Mouse (Mus musculus) thymus, postnatal 25 days (tissue): ENCODE measurements around the gene Clock.

Source experiments
- DNase-seq: peaks from one replicate; pipeline ENCODE4 v3.0.0; 2022

Gene Clock

DNA sequence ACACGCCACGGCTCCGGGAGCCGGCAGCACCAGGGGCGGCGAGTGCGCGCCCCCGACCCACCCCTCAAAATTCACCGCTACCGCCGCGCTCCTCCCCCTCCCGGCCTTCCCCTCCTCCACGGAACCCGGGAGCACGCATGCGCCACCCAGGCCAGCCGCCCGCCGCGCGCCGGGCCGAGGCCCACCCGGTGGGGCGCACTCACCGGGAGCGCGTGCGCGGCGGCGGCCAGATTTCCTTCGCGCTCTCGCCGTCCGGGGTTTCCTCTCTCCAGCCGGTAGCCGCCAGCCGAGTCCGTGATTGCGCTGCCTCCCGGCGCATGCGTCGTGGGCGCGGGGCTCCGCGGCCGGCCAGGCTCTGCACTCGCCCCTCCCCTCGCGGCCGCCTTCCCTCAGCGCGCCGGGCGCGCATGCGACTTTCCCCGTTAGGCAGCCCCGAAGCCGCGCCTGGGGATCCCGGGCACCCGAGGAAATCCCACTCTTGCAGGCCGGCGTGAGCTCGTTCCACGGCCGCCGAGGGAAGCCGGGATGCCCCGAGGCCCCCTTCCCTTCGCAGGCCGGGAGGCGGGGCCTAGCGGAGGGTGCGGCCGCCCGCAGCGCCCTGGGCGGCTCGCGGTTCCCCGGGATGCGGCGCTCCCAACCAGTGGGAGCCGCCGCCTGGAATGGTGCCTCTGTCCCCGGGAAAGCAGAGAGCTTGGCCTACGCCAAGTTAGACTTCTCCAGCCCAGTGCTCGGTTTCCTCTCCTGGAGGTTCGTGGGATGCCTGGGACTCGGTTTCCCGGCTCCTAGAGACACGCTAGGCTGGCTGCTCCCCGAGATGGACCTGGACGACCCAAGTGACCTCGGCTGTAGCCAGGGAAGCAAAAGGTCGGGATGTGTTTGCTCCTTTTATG is at the start of gene Clock:
TSS of gene Clock (minus strand) at position 341 of the 890 bp plus-strand sequence.
- DNase-seq = peak; percentile 84

GRCm38 (mm10) chr5:76351953-76352611 is 47.5 kb upstream of the Clock start:
- DNase-seq = no peak

DNA sequence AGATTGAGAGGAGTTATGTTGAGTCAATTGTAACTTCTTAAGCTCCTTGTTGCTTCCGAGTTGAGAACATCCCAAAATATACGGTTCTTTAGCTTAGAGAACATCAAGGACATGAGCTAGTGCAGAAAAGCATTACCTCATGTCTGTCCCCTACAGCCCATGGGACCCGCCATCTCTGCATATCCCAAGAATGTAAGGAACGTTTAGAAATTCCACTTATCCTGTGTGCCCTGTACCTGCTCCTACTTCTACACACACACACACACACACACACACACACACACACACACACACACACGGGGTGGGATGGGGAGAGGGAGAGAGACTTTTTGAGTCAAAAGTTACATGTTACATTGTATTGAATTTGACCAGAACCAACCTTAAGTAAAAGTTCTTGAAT is 46.9 kb upstream of the Clock start:
- DNase-seq = no peak

DNA sequence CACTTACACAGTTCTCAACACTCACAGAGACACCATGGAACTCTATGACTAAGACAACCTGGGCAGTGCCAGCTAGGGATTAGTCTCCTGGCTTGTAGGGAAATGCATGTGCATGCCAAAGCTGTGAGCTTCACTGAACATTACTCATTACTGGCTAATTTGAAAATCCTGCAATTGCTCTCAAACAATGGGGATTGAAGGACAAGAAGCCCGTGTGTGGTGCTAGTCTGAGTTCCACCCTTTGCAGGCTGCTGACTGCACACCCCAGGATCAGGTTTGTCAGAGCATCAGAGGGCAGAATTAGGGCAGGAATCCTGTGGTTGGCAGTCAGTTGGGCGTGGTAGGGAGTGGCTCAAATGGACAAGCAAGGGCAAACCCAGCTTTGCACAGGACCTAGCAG is 41.5 kb upstream of the Clock start:
- DNase-seq = no peak

DNA sequence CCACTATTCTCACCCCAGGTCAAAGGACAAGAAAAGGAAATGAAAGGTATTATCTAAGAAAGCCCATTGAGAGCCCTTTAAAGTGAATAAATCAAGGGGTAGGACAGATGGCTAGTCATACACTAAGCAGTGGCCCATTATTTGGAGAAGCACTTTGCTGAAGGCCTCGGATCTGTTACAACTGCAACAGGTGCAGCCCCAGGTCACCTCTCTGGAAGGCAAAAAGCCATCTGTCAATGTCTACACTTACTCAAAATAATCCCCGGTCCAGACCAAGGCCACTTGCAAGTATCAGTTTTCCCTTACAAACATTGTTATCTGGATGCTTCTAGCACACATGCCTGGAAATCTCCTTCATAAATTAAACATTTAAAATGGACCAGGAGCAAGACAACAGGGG is 36.3 kb upstream of the Clock start:
- no peak for DNase-seq

GRCm38 (mm10) chr5:76337100-76337499 is 32.5 kb upstream of the Clock start:
- DNase-seq = no peak

DNA sequence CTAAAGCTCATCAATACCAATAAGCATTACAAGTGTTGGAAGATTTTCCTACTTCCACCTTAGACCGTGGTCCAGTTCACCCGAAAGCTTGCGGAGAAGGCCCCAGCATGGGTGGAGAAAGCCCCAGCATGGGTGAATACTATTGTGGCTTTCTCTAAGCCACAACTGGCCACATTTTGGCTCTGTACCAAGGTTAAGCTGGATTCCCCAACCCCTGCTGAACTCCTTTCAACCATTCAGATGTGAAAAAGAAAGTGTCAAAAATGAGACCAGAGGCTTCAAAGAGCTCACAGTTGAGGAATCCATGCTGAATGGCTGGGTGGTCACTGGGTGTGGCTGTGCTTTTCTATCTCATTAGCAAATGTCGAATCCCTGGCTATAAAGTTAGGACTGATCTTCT is 29.2 kb upstream of the Clock start:
- no peak for DNase-seq

DNA sequence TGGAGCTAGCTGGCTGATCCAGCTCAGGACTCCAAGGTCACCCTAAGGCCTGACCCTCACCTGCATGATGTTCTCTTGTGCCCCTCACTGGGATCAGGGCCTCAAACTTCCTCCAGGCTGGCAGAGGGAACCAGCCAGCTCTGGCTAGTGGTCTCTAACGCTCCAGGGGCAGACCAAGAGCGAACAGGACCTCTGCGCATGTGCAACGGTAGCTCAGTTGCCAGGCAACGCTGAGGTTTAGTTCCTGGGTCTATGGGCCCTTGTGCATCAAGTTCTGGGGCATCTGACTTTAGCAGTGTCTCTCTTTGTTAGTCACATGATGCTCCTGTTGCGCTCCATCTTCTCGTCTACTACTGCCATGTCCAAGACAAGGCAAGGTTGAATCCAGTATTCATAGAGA is 26.4 kb upstream of the Clock start, which contains the start of gene Pdcl2:
TSS of gene Pdcl2 (minus strand) at position 204 of the 400 bp plus-strand sequence.
- DNase-seq = no peak

DNA sequence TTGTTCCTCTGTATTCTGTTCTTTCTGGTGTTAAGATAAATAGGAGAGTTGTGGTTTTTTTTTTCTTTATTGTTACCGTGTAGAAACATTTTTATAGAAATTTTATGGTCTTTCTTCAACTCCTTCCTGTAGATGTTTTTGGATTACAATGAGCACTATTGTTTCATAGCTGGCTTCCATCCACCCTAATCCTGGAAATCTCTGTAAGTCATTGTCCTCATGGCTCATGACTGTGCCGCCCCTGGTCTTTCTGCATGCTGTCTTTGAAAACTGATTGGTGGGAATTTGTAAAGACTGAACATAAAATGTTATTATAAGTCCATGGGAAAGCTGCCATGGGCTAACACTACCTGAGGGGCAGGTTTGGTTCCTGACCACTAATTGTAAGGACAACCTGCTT is 22.7 kb upstream of the Clock start:
- no peak for DNase-seq

DNA sequence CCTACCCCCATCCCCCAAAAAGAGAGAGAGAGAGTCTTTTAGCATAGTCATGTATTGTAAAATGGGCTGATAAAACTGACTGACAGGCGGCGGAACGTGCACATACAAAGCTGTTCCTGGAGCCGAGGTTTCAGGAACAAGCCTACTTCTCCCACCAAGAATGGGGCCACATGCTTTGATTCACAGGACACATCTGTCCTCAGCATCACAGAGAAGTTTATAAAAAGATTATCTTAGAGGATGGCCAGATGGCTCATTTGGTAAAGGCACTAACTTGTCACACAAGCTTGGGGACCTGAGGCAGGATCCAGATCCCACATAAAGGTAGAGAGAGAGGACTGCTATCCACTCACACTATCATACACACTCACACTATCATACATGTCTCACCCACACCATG is 20.5 kb upstream of the Clock start:
- no peak for DNase-seq

GRCm38 (mm10) chr5:76321249-76322196 is 16.9 kb upstream of the Clock start:
- no peak for DNase-seq

GRCm38 (mm10) chr5:76308206-76308605 is 3.6 kb upstream of the Clock start:
- no peak for DNase-seq

DNA sequence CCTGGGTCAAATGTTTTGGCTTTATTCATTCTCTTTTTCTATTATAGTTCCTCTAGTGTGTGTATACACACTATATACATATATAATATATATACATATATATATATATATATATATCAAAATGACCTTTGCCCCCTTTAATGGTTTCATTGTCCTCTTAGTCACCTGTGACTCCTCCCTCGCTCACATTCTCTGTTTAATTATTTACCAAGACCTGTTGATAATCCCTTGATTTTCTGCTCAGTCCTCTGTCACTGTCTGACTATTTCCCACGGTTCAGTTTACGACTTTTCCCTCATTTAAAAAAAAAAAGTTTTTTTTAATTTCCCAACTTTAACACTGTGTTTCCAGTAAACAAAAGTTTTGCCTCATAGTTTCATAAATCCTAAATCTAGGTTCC is 1.7 kb upstream of the Clock start:
- no peak for DNase-seq

GRCm38 (mm10) chr5:76305616-76306015 is 1.0 kb upstream of the Clock start:
- no peak for DNase-seq

DNA sequence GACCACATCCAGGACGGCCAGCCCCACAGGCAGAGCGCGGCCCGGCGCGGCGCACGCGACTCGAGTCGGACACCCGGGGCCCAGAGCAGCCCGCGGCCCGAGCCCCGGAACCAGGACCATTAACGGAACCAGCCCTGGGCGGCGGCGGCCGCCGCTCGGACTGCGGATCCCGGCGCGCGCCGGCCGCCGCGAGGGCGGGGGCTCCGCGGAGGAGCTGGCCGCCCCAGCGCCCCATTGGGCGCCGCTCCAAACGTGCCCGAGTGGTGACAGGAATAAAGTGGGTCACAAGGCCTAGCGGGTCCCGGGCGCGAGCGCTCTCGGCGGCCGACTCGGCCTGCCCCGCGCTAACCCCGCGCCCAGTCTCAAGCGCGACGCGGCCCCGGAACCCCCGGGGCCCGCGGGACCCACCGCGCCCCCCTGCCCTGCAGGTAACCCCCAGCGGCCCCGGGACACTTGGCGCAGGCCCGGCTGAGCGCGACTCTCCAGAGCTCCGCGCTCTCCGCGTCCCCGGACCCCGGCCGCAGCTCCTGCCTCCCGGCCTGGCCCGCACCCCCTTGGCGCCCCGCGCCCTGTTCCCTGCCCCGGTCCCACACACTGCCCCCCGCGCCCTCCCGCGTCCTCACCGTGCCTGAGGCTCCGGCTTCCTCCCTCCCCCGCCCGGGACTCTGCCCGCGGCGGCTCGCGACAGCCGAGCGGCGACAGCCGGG is 694 bp downstream of the Clock start:
- DNase-seq = peak; percentile 52

DNA sequence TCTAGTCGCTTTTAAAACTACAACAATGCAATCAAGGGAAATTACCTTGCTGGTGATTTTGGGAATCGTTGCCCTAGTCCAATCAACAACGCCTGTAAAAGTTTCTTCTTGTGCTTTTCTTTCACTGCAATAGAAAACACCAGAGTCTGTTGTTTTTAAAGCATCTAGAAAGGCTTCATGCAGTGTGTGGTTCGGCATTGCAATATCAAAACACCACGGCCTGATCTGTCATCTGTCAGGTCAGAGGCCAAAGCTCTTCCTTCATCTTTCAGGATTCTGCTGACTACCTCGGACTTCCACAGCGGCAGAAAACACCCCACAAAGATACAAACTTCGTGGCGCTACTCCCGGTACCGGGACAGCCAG is 1.2 kb downstream of the Clock start:
- DNase-seq = no peak

GRCm38 (mm10) chr5:76302009-76302408 is 2.6 kb downstream of the Clock start:
- no peak for DNase-seq

- DNase-seq = no peak
Measured at GRCm38 (mm10) chr5:76289234-76289691, 15.3 kb downstream of the Clock start.

DNA sequence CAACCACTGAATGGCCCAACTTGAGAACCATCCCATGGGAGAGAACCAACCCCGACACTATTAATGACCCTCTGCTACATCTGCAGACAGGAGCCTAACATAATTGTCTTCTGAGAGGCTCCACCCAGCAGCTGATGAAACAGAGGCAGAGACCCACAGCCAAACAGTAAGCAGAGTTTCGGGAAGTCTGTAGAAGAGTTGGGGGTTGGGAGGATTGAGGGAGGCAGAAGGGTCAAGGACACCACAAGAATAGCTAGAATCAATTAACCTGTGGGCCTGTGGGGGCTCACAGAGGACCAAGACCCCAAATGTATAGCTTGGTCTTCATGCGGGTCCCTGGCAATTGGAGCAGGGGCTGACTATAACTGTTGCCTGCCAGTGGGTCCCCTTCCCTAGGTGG is 16.3 kb downstream of the Clock start:
- no peak for DNase-seq

DNA sequence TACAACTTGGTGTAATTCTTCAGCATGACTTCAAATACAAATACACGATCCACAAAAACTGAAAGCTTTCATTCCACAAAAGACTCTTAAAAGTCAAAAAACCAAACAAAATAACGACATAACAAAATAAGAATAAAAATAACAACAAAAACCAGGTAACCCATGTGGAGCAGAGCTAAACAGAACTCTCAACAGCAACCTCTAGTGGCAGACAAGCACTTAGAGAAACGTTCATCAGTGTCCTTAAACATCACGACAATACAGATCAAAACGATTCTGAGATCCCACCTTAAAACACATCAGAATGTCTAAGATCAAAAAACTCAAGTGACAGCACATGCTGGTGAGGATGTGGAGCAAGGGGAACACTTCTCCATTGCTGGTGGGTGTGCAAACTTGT is 17.5 kb downstream of the Clock start:
- DNase-seq = no peak

DNA sequence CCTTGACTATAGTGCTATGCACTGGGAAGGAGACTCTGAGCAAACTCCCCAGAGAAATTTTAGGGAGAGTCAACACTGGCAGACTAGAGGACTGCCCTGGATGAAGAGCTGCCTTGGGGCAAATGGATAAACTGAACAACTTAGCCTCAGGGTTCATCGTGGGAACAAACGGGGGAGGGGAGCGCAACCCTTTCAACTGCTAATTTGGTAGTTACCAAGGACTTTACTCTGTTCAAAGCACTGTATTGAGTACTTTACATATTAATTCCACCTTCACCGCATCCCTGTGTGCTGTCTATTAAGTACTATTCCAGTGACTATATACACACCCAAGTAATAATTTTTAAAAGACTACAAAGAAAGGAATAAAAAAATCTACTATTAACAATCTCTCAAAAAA is 18.9 kb downstream of the Clock start:
- DNase-seq = no peak

DNA sequence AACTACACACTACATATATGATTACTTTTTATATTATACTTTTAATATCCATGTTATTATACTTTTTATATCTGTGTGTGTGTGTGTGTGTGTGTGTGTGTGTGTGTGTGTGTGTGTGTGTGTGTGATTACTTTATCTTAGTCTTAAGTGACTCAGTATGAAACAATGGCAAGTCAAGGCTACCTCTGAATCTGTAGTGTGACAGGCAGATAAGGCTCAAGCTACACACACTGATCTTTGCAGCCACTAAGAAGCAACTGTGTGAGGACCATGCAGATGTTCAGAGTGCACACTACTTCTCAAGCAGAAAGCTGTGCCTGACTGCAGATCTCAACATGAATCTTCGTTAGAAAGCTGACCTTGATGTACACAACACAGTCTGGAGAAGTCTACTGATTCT is 20.7 kb downstream of the Clock start:
- DNase-seq = no peak

DNA sequence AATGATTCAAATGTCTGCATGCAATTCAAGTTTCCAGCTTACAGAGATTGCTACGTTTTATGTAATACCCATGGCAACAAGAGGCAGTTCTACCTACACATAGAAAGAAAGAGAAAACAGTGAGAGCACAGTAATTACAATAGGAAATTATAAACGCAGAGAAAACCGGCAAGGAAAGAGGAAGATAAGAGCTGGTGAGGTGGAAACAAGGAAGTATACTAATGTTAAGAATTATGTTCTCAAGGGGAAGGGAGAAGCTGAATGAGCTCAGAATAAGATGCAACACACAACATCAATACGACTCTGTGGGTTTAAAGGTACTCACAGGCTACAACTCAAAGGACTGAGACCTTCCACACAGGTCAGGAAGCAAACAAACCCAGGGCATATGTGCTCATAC is 29.6 kb downstream of the Clock start:
- DNase-seq = no peak
